Mouse (Mus musculus): ENCODE measurements around the gene Ppox.

DNA sequence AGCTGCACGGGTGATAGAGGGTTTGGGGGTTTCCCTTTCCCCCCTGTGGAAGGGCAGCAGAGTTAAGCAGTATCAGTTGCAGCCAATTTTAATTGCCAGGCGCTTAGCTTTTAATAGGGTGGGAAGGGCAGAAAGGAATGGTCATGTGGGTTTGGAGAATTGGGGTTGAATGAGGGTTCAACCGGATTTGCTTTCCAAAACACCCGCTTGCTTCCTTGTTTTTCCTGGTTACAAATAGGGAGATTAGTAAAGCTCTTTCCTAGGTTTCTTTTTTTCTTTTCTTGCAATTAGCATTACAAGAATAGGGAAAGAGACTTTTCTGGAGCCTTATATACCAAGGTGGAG is 49.2 kb upstream of the Ppox start:
- TF ChIP-seq CTCF (IDR thresholded peaks at IDR 0.05; ENCODE audit: control insufficient read depth, insufficient read depth, insufficient replicate concordance, low read depth, low read length) (no peak), POLR2A (IDR thresholded peaks at IDR 0.05; ENCODE audit: control insufficient read depth, low read depth, low read length) (no peak)
